8 mouse cellular contexts compared by ENCODE assay signal in genomic region chr5:140332519-140332918, GRCm38 (mm10). TPM values are rescaled to one million over a fixed set of nuclear protein-coding genes. Genes with fewer than 3 reads are reported as not detected.
DNase-seq lines count a peak whose midpoint lies in the region; ATAC-seq and TF ChIP-seq lines count a peak whose summit lies in the region.

No protein-coding gene starts in this region.

- H3K4me3 ChIP-seq in lung, embryonic 15.5 days, result peak overlapping the region; percentile 76; the same call in 1 of the 2 replicates
- H3K4me3 ChIP-seq in embryonic facial prominence, embryonic 10.5 days, result peak overlapping the region; percentile 82
- H3K4me3 ChIP-seq in intestine, embryonic 16.5 days (ENCODE audit: low read length), result no peak overlapping the region
- H3K4me3 ChIP-seq in myocyte, result peak overlapping the region; percentile 59

- H3K4me2 ChIP-seq in lung, embryonic 15.5 days, result peak overlapping the region; percentile 90
- peak overlapping the region; percentile 88; the same call in 1 of the 2 replicates for H3K4me2 ChIP-seq in intestine, embryonic 16.5 days (ENCODE audit: low read depth, low read length)
- no peak overlapping the region for H3K4me2 ChIP-seq in myocyte (ENCODE audit: low read depth)

- DNase-seq in lung, postnatal 25 days (ENCODE audit: low spot score), result no peak
- DNase-seq in embryonic facial prominence, embryonic 10.5 days (ENCODE audit: low spot score), result no peak
- no peak for DNase-seq in layer of hippocampus, adult 9-11 months
- no peak for DNase-seq in gastrocnemius, postnatal 10 days
- no peak for DNase-seq in yolk sac, embryonic 10.5 days (ENCODE audit: low spot score)

- H3K27ac ChIP-seq in lung, embryonic 15.5 days, result no peak overlapping the region
- peak overlapping the region; percentile 95 for H3K27ac ChIP-seq in embryonic facial prominence, embryonic 10.5 days (replicated peaks)
- H3K27ac ChIP-seq in intestine, embryonic 16.5 days (ENCODE audit: low read length), result no peak overlapping the region

- no peak overlapping the region for H3K9ac ChIP-seq in lung, embryonic 15.5 days
- no peak overlapping the region for H3K9ac ChIP-seq in intestine, embryonic 16.5 days (ENCODE audit: low read depth, low read length)

- no peak for TF ChIP-seq POLR2A in myocyte (IDR thresholded peaks at IDR 0.05; ENCODE audit: insufficient read length, low read depth)

- peaks cover 21% of the 10 kb centered on the region for H3K36me3 ChIP-seq in lung, embryonic 15.5 days
- H3K36me3 ChIP-seq in embryonic facial prominence, embryonic 10.5 days (replicated peaks), result peaks cover 51% of the 10 kb centered on the region
- H3K36me3 ChIP-seq in intestine, embryonic 16.5 days (ENCODE audit: control insufficient read depth, insufficient read depth, low read length), result peaks cover 9% of the 10 kb centered on the region
- H3K36me3 ChIP-seq in myocyte (ENCODE audit: control insufficient read depth, insufficient read depth), result peaks cover 6% of the 10 kb centered on the region

- H3ac ChIP-seq in myocyte (ENCODE audit: control insufficient read depth, insufficient read length), result no peak overlapping the region

- H3K4me1 ChIP-seq in lung, embryonic 15.5 days, result peaks cover 22% of the 10 kb centered on the region
- H3K4me1 ChIP-seq in embryonic facial prominence, embryonic 10.5 days, result peaks cover 18% of the 10 kb centered on the region
- H3K4me1 ChIP-seq in intestine, embryonic 16.5 days (ENCODE audit: control insufficient read depth, insufficient read depth, low read length), result peaks cover 10% of the 10 kb centered on the region

- H3K79me2 ChIP-seq in myocyte (ENCODE audit: control insufficient read depth, insufficient read depth), result no peaks in the 10 kb centered on the region

- no peaks in the 10 kb centered on the region for H3K27me3 ChIP-seq in lung, embryonic 15.5 days
- no peaks in the 10 kb centered on the region for H3K27me3 ChIP-seq in embryonic facial prominence, embryonic 10.5 days (replicated peaks; ENCODE audit: low read depth, poor library complexity, severe bottlenecking)
- H3K27me3 ChIP-seq in intestine, embryonic 16.5 days (replicated peaks; ENCODE audit: control insufficient read depth, insufficient read depth, low read length), result no peaks in the 10 kb centered on the region
- H3K27me3 ChIP-seq in myocyte (ENCODE audit: control insufficient read depth, insufficient read depth, insufficient read length), result no peaks in the 10 kb centered on the region

- WGBS in lung, embryonic 15.5 days, result 31% methylated on average over 4 of the region's 4 CpGs
- 61% methylated on average over 4 of the region's 4 CpGs for WGBS in embryonic facial prominence, embryonic 10.5 days
- 56% methylated on average over 4 of the region's 4 CpGs for WGBS in intestine, embryonic 16.5 days

- ATAC-seq in lung, embryonic 15.5 days (ENCODE audit: borderline replicate concordance, extremely low read depth, low FRiP score, low TSS enrichment), result no peak
- ATAC-seq in intestine, embryonic 16.5 days, result peak; percentile 57; the same call in 1 of the 2 replicates

- H3K9me3 ChIP-seq in lung, embryonic 15.5 days, result no peaks in the 10 kb centered on the region
- H3K9me3 ChIP-seq in embryonic facial prominence, embryonic 10.5 days, result no peaks in the 10 kb centered on the region
- H3K9me3 ChIP-seq in intestine, embryonic 16.5 days (ENCODE audit: control insufficient read depth, low read length), result no peaks in the 10 kb centered on the region

TF ChIP-seq in myocyte, 11 proteins besides CTCF, POLR2A, EP300 and RAD21:
- TF ChIP-seq MYOD1 (IDR thresholded peaks at IDR 0.05; ENCODE audit: control insufficient read depth in 1 of 3, insufficient read length in 2 of 3, low read depth in 2 of 3) (no peak), TCF12 (IDR thresholded peaks at IDR 0.05; ENCODE audit: insufficient read depth, poor library complexity, severe bottlenecking) (no peak), MYOG (IDR thresholded peaks at IDR 0.05; ENCODE audit: control insufficient read depth in 1 of 3, insufficient read depth in 1 of 3, insufficient read length in 2 of 3, low read depth in 2 of 3) (no peak), USF1 (IDR thresholded peaks at IDR 0.05; ENCODE audit: low read depth) (no peak), E2F4 (IDR thresholded peaks at IDR 0.05; ENCODE audit: insufficient read depth) (no peak), CEBPB (IDR thresholded peaks at IDR 0.05; ENCODE audit: insufficient read depth, poor library complexity, severe bottlenecking) (no peak), POLR2AphosphoS2 (IDR thresholded peaks at IDR 0.05; ENCODE audit: insufficient read length, low read depth) (no peak), TCF3 (IDR thresholded peaks at IDR 0.05; ENCODE audit: insufficient read length, low read depth) (no peak), MAX (IDR thresholded peaks at IDR 0.05; ENCODE audit: low read depth) (no peak), REST (IDR thresholded peaks at IDR 0.05; ENCODE audit: insufficient read depth, insufficient read length) (no peak), SRF (IDR thresholded peaks at IDR 0.05; ENCODE audit: control insufficient read depth, insufficient read length, low read depth) (no peak)

RNA-seq across cellular contexts. Expression of gene Mrm2, which starts 0.8 kb away (rescaled TPM):
- 18.0 and 21.7 TPM in 2 replicates for polyA plus RNA-seq in lung, embryonic 15.5 days (2015; fragmentation: Nextera tagmentation; extraction: Ambion mirVana)
- 22.1 and 25.1 TPM in 2 replicates for polyA plus RNA-seq in embryonic facial prominence, embryonic 10.5 days (2016; fragmentation: Nextera tagmentation; extraction: Ambion mirVana)
- 18.3 and 19.6 TPM in 2 replicates for polyA plus RNA-seq in intestine, embryonic 16.5 days (2015; fragmentation: Nextera tagmentation; extraction: Ambion mirVana)
- 10.0 TPM for polyA plus RNA-seq in myocyte (2012; fragmentation: generic; extraction: Trizol)
- total RNA-seq in gastrocnemius, postnatal 10 days (2021), result 1 to 10 TPM; 6.0 to 7.2 TPM

RNA-seq across cellular contexts. Expression of gene Nudt1, which starts 11.1 kb away (rescaled TPM):
- polyA plus RNA-seq in lung, embryonic 15.5 days (2015; fragmentation: Nextera tagmentation; extraction: Ambion mirVana), result 55.2 and 56.8 TPM in 2 replicates
- 52.8 and 55.9 TPM in 2 replicates for polyA plus RNA-seq in embryonic facial prominence, embryonic 10.5 days (2016; fragmentation: Nextera tagmentation; extraction: Ambion mirVana)
- polyA plus RNA-seq in intestine, embryonic 16.5 days (2015; fragmentation: Nextera tagmentation; extraction: Ambion mirVana), result 48.6 and 48.8 TPM in 2 replicates
- 18.2 TPM for polyA plus RNA-seq in myocyte (2012; fragmentation: generic; extraction: Trizol)
- total RNA-seq in gastrocnemius, postnatal 10 days (2021), result 1 to 10 TPM; 7.7 to 8.4 TPM

RNA-seq across cellular contexts. Expression of gene Mad1l1, which starts 11.2 kb away (rescaled TPM):
- 57.0 and 61.3 TPM in 2 replicates for polyA plus RNA-seq in lung, embryonic 15.5 days (2015; fragmentation: Nextera tagmentation; extraction: Ambion mirVana)
- 63.5 and 63.9 TPM in 2 replicates for polyA plus RNA-seq in embryonic facial prominence, embryonic 10.5 days (2016; fragmentation: Nextera tagmentation; extraction: Ambion mirVana)
- 31.4 and 34.1 TPM in 2 replicates for polyA plus RNA-seq in intestine, embryonic 16.5 days (2015; fragmentation: Nextera tagmentation; extraction: Ambion mirVana)
- 35.6 TPM for polyA plus RNA-seq in myocyte (2012; fragmentation: generic; extraction: Trizol)
- total RNA-seq in gastrocnemius, postnatal 10 days (2021), result 10 to 100 TPM; 11.0 to 15.2 TPM

RNA-seq across cellular contexts. Expression of gene Snx8, which starts 56.5 kb away (rescaled TPM):
- 17.8 and 19.9 TPM in 2 replicates for polyA plus RNA-seq in lung, embryonic 15.5 days (2015; fragmentation: Nextera tagmentation; extraction: Ambion mirVana)
- 26.3 and 27.7 TPM in 2 replicates for polyA plus RNA-seq in embryonic facial prominence, embryonic 10.5 days (2016; fragmentation: Nextera tagmentation; extraction: Ambion mirVana)
- polyA plus RNA-seq in intestine, embryonic 16.5 days (2015; fragmentation: Nextera tagmentation; extraction: Ambion mirVana), result 35.9 and 45.2 TPM in 2 replicates
- 50.5 TPM for polyA plus RNA-seq in myocyte (2012; fragmentation: generic; extraction: Trizol)
- 10 to 100 TPM; 11.6 to 16.1 TPM for total RNA-seq in gastrocnemius, postnatal 10 days (2021)
